Mouse (Mus musculus) retina, embryonic 14.5 days (tissue): ENCODE measurements around the gene Ajuba.

Experiments
- DNase-seq: peaks from one replicate; pipeline ENCODE4 v3.0.0-alpha.2; 2015; ENCODE audit warnings: low spot score

Ajuba gene

GRCm38 (mm10) chr14:54592319-54592934 lies 15.1 kb upstream of the Ajuba start:
- no peak for DNase-seq

GRCm38 (mm10) chr14:54591056-54591455 lies 13.7 kb upstream of the Ajuba start:
- DNase-seq, result no peak

- peak; percentile 86 for DNase-seq
Measured at GRCm38 (mm10) chr14:54583681-54584338, 6.5 kb upstream of the Ajuba start.

GRCm38 (mm10) chr14:54582536-54582935 lies 5.2 kb upstream of the Ajuba start:
- DNase-seq, result no peak

- DNase-seq, result no peak
Measured at GRCm38 (mm10) chr14:54579638-54580037, 2.3 kb upstream of the Ajuba start.

- DNase-seq, result peak; percentile 74
Measured at GRCm38 (mm10) chr14:54578063-54578462, 705 bp upstream of the Ajuba start.

GRCm38 (mm10) chr14:54576241-54577088 lies 893 bp downstream of the Ajuba start:
- DNase-seq, result peak; percentile 56

- peak; percentile 74 for DNase-seq
Measured at GRCm38 (mm10) chr14:54575631-54576030, 1.7 kb downstream of the Ajuba start.

GRCm38 (mm10) chr14:54575031-54575430 lies 2.3 kb downstream of the Ajuba start:
- no peak for DNase-seq

GRCm38 (mm10) chr14:54574253-54574652 lies 3.1 kb downstream of the Ajuba start:
- no peak for DNase-seq

GRCm38 (mm10) chr14:54572790-54573736 lies 4.3 kb downstream of the Ajuba start:
- peak; percentile 87 for DNase-seq

GRCm38 (mm10) chr14:54572122-54572521 lies 5.2 kb downstream of the Ajuba start:
- no peak for DNase-seq

GRCm38 (mm10) chr14:54569451-54570392 lies 7.6 kb downstream of the Ajuba start:
- no peak for DNase-seq

- peak; percentile 90 for DNase-seq
Measured at GRCm38 (mm10) chr14:54568694-54569414, 8.5 kb downstream of the Ajuba start.

- DNase-seq, result no peak
Measured at GRCm38 (mm10) chr14:54560527-54561242, 16.7 kb downstream of the Ajuba start.

- no peak for DNase-seq
Measured at GRCm38 (mm10) chr14:54557330-54557729, 20.0 kb downstream of the Ajuba start.

- DNase-seq, result peak; percentile 84
Measured at GRCm38 (mm10) chr14:54553975-54554769, 23.2 kb downstream of the Ajuba start, which contains the start of gene Haus4. Gene Haus4, minus strand, starts transcription at chr14:54554616.

GRCm38 (mm10) chr14:54553454-54553974 lies 23.8 kb downstream of the Ajuba start:
- DNase-seq, result peak; percentile 31
